Mouse (Mus musculus): ENCODE results near the gene Fam19a4. TPM values are rescaled to one million over a fixed set of nuclear protein-coding genes. Genes with fewer than 3 reads are reported as not detected.

Fam19a4 gene
- 1.6 and 2.1 TPM in 2 replicates for polyA plus RNA-seq (2015; fragmentation: Nextera tagmentation; extraction: Ambion mirVana)

DNA sequence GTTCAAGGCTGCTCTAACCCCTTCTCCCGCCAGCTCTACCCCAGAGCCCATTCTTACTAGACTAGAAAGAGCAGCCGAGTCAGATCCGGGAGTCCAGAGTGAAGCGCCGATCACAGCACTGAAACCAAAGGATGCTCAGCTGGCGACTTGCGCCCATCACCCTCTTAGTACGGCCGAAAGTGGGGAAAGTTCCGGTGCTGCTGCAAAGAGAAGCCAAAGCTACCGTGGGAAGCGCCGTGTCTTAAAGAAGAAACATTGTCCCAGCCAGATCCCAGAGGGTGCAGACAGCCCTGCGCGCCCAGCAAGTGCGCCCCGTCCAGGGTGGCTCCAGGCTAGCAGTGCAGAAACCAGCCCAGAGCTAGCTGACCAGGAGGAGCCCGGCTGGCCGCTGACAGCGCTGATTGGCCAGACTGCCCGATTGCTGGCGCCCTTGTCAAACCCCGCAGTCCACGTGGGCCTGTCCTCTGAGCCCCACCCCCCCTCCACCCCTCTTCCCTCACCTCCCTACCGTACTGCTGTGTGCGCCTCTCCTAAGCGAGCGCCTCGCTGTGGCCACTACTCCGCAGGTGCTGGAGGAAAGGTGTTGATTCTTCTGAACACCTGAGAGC, at the start of gene Fam19a4:
Fam19a4 (minus strand) TSS at position 340 of the 608 bp plus-strand sequence.

Other genes starting within 250 kb of the Fam19a4 start
- 3.2 and 4.4 TPM in 2 replicates for gene Eogt, start 88.8 kb upstream of the Fam19a4 start, polyA plus RNA-seq (2015; fragmentation: Nextera tagmentation; extraction: Ambion mirVana)
- gene Tmf1, start 118.7 kb upstream of the Fam19a4 start, polyA plus RNA-seq (2015; fragmentation: Nextera tagmentation; extraction: Ambion mirVana), result 27.3 and 27.6 TPM in 2 replicates
- gene Uba3, start 145.2 kb upstream of the Fam19a4 start, polyA plus RNA-seq (2015; fragmentation: Nextera tagmentation; extraction: Ambion mirVana), result 51.1 and 55.2 TPM in 2 replicates
- 295 and 323 TPM in 2 replicates for gene Arl6ip5, start 150.3 kb upstream of the Fam19a4 start, polyA plus RNA-seq (2015; fragmentation: Nextera tagmentation; extraction: Ambion mirVana)
- gene Lmod3, start 192.3 kb upstream of the Fam19a4 start, polyA plus RNA-seq (2015; fragmentation: Nextera tagmentation; extraction: Ambion mirVana), result 107 and 120 TPM in 2 replicates

All from skeletal muscle tissue, postnatal 0 days (tissue).